Mouse (Mus musculus): Measurements from ENCODE around the gene Fbxl2. TPM values are rescaled to one million over a fixed set of nuclear protein-coding genes. Genes with fewer than 3 reads are reported as not detected.

Fbxl2 gene
- polyA plus RNA-seq, 1 experiment, result 0.70 TPM

DNA sequence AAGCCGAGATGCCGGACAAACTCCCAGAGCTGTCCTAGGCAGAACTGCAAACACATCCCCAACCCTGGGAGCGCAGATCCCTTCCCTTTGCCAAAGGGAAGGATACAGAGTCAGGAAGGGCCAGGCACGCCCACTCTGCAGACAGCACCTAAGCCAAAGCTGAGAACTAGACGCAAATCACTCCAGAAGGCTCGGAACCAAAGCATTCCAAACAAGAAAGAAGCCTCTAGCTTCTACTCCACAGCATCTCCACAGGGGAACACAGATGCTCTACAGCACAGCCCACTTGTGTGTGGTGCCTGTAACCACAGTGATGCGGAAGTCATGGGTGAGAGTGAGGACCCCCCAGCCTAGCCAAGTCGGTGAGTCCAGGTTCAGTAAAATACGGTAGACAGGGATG lies 20.8 kb downstream of the Fbxl2 start:
- Histone ChIP-seq H3K9me3 (peaks cover 4% of the 10 kb centered on the region), H3K4me1 (peaks cover 24% of the 10 kb centered on the region), H3K36me3 (replicated peaks; ENCODE audit: low read length) (no peaks in the 10 kb centered on the region), H3K4me3 (replicated peaks) (peak overlapping the region; percentile 40), H3K27me3 (replicated peaks) (peaks cover 36% of the 10 kb centered on the region)
- TF ChIP-seq FLI1 (IDR thresholded peaks at IDR 0.05; ENCODE audit: low read length) (no peak), GATA1 (IDR thresholded peaks at IDR 0.05; ENCODE audit: borderline replicate concordance, low read length) (no peak)

DNA sequence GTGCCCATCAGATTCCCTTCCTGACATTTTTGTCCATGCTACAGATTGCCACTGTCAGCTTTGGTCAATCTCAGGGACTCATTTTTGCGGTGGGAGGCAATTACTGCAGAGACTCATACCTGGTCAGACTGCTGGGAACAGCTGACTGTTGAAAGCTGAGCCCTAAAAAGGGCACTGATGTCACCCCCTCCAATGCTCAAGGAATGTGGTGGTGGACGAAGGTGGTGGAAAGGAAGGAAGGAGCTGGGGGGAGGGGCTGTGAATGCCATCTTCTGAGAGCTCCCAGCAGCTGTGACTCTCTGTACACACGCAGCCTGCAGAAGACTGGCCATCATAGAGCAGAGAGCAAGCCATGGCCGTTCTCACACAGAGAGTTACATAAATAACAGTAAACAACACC lies 23.9 kb downstream of the Fbxl2 start:
- H3K36me3 ChIP-seq (replicated peaks; ENCODE audit: low read length), result no peaks in the 10 kb centered on the region
- TF ChIP-seq GATA1 (IDR thresholded peaks at IDR 0.05; ENCODE audit: borderline replicate concordance, low read length), result no peak
- TF ChIP-seq FLI1 (IDR thresholded peaks at IDR 0.05; ENCODE audit: low read length), result no peak

DNA sequence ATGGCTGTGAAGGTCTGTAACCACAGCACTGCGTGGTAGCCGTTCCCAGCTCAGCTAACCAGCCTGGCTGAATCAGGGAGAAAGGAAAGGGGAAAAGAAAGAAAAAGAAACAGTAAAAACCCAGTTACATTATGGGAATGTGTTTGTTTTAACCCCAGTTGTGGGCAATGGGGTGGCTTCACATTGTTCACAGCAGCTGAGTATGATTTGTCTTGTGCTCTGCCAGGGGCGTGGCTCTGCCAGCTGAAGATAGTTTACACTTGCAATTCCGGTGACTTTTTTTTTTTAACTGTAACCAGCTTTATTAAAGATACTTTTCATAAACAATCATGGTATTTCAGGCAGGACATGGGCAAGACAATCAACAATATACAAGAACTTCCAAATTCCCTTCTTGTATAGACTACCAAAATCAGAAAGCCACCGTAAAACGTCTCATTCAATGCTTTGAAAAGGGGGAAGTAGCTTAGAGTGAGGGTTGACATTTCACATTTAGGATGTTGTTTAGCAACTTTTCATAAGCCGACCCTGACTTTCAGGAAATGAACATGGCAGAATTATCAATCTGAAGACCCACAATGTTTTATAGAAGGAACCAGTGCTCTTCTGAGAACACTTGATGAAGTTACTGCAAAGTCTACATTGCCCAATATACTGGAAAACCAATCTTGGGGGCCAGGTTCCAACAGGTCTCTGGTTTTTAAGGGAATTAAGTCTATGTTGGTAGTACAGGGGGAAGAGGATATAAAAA lies 26.8 kb downstream of the Fbxl2 start:
- Histone ChIP-seq H3K4me1 (peaks cover 9% of the 10 kb centered on the region), H3K27me3 (replicated peaks) (peaks cover 7% of the 10 kb centered on the region), H3K36me3 (replicated peaks; ENCODE audit: low read length) (no peaks in the 10 kb centered on the region), H3K9me3 (peaks cover 7% of the 10 kb centered on the region), H3K4me3 (replicated peaks) (no peak overlapping the region)
- TF ChIP-seq FLI1 (IDR thresholded peaks at IDR 0.05; ENCODE audit: low read length) (no peak), GATA1 (IDR thresholded peaks at IDR 0.05; ENCODE audit: borderline replicate concordance, low read length) (no peak)

More for the DNA sequence above, 23.9 kb downstream of the Fbxl2 start:
- Histone ChIP-seq H3K27me3 (replicated peaks) (peaks cover 27% of the 10 kb centered on the region), H3K4me3 (replicated peaks) (no peak overlapping the region), H3K9me3 (peaks cover 6% of the 10 kb centered on the region), H3K4me1 (peaks cover 24% of the 10 kb centered on the region)

- Histone ChIP-seq H3K4me1 (peaks cover 9% of the 10 kb centered on the region), H3K27me3 (replicated peaks) (no peaks in the 10 kb centered on the region), H3K36me3 (replicated peaks; ENCODE audit: low read length) (no peaks in the 10 kb centered on the region), H3K9me3 (peaks cover 5% of the 10 kb centered on the region; the same call in 1 of the 2 replicates), H3K4me3 (replicated peaks) (peak overlapping the region; percentile 19)
- TF ChIP-seq GATA1 (IDR thresholded peaks at IDR 0.05; ENCODE audit: borderline replicate concordance, low read length) (no peak), FLI1 (IDR thresholded peaks at IDR 0.05; ENCODE audit: low read length) (no peak)
Measured at GRCm38 (mm10) chr9:114016402-114016801, 29.6 kb downstream of the Fbxl2 start.

- Histone ChIP-seq H3K27me3 (replicated peaks) (no peaks in the 10 kb centered on the region), H3K36me3 (replicated peaks; ENCODE audit: low read length) (peaks cover 3% of the 10 kb centered on the region)
Measured at GRCm38 (mm10) chr9:114015724-114016123, 30.3 kb downstream of the Fbxl2 start.

DNA sequence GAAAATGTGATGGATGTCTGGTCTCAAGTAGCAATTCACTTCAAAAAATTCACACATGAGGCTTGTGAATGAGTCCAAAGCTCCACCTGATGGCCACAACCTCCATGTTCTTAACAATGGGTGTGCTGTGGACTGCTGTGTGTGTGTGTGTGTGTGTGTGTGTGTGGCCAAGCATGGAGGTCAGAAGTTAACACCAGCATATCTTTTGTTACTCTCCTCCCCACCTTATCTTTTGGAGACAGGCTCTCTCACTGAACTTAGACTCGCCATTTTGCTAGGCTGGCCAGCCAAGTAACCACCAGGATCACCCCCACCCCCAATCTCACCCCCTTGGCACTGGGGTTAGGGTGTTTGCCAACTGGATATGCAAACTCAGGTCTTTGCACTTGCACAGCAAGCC lies 32.0 kb downstream of the Fbxl2 start:
- Histone ChIP-seq H3K4me3 (replicated peaks) (no peak overlapping the region), H3K4me1 (peaks cover 6% of the 10 kb centered on the region), H3K36me3 (replicated peaks; ENCODE audit: low read length) (peaks cover 3% of the 10 kb centered on the region), H3K9me3 (peaks cover 19% of the 10 kb centered on the region), H3K27me3 (replicated peaks) (no peaks in the 10 kb centered on the region)
- TF ChIP-seq GATA1 (IDR thresholded peaks at IDR 0.05; ENCODE audit: borderline replicate concordance, low read length) (no peak), FLI1 (IDR thresholded peaks at IDR 0.05; ENCODE audit: low read length) (no peak)

More at GRCm38 (mm10) chr9:114015724-114016123, 30.3 kb downstream of the Fbxl2 start:
- Histone ChIP-seq H3K9me3 (peaks cover 9% of the 10 kb centered on the region), H3K4me3 (replicated peaks) (no peak overlapping the region), H3K4me1 (peaks cover 9% of the 10 kb centered on the region)
- TF ChIP-seq GATA1 (IDR thresholded peaks at IDR 0.05; ENCODE audit: borderline replicate concordance, low read length) (no peak), FLI1 (IDR thresholded peaks at IDR 0.05; ENCODE audit: low read length) (no peak)

- Histone ChIP-seq H3K36me3 (replicated peaks; ENCODE audit: low read length) (peaks cover 3% of the 10 kb centered on the region), H3K4me3 (replicated peaks) (peak overlapping the region; percentile 23), H3K9me3 (peaks cover 27% of the 10 kb centered on the region), H3K4me1 (peaks cover 9% of the 10 kb centered on the region), H3K27me3 (replicated peaks) (no peaks in the 10 kb centered on the region)
- TF ChIP-seq GATA1 (IDR thresholded peaks at IDR 0.05; ENCODE audit: borderline replicate concordance, low read length) (no peak), FLI1 (IDR thresholded peaks at IDR 0.05; ENCODE audit: low read length) (no peak)
Measured at GRCm38 (mm10) chr9:114011203-114011602, 34.8 kb downstream of the Fbxl2 start.

GRCm38 (mm10) chr9:114009526-114009925 lies 36.5 kb downstream of the Fbxl2 start:
- Histone ChIP-seq H3K36me3 (replicated peaks; ENCODE audit: low read length) (peaks cover 3% of the 10 kb centered on the region), H3K4me3 (replicated peaks) (no peak overlapping the region), H3K4me1 (peaks cover 12% of the 10 kb centered on the region), H3K9me3 (peaks cover 30% of the 10 kb centered on the region), H3K27me3 (replicated peaks) (no peaks in the 10 kb centered on the region)
- TF ChIP-seq GATA1 (IDR thresholded peaks at IDR 0.05; ENCODE audit: borderline replicate concordance, low read length) (no peak), FLI1 (IDR thresholded peaks at IDR 0.05; ENCODE audit: low read length) (no peak)

DNA sequence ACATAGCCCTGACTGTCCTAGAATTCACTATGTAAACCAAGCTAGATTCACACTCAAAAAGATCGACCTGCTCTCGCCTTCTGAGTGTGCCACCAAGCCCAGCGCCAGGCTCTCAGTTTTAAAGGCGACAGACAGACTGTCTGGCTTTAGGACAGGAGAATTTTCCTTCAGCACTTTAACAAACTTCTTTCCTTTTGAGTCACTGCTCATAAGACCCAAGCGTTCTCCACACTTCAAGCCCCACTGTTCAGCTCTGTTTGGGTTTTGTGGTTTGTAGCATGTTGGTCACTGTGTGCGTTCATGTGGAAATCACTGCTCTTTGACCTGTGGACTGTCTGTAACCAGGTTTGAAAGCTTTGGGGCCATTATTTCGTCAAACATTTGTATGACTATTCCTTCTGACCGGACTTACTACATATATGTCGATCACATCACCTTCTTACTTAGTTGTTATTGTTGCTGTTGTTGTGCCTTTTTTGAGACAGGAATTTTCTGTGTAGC lies 38.1 kb downstream of the Fbxl2 start:
- H3K4me3 ChIP-seq (replicated peaks), result no peak overlapping the region
- TF ChIP-seq GATA1 (IDR thresholded peaks at IDR 0.05; ENCODE audit: borderline replicate concordance, low read length), result no peak
- TF ChIP-seq FLI1 (IDR thresholded peaks at IDR 0.05; ENCODE audit: low read length), result no peak
- H3K36me3 ChIP-seq (replicated peaks; ENCODE audit: low read length), result peaks cover 3% of the 10 kb centered on the region

DNA sequence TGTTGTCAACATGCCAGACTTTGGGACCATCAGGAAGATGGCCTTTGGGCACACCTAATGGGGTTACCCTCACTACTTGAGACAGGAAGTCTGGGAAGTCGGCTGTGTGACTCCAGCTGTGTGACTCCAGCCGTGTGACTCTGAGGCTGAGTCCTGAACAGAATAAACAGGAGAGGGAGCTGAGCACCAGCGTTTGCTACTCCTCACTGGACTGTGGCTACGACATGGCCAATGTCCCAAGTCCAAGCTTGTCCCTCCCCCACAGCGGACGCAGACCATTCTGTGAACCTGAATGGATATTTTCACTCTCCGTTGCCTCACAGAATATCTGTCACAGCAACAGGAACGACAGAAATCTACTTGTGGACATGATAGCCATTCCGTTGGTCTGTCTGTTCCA lies 39.2 kb downstream of the Fbxl2 start:
- Histone ChIP-seq H3K4me1 (peaks cover 15% of the 10 kb centered on the region), H3K4me3 (replicated peaks) (no peak overlapping the region), H3K36me3 (replicated peaks; ENCODE audit: low read length) (peaks cover 7% of the 10 kb centered on the region), H3K27me3 (replicated peaks) (no peaks in the 10 kb centered on the region), H3K9me3 (peaks cover 37% of the 10 kb centered on the region)
- no peak for TF ChIP-seq FLI1 (IDR thresholded peaks at IDR 0.05; ENCODE audit: low read length)
- no peak for TF ChIP-seq GATA1 (IDR thresholded peaks at IDR 0.05; ENCODE audit: borderline replicate concordance, low read length)

More for the DNA sequence above, 38.1 kb downstream of the Fbxl2 start:
- Histone ChIP-seq H3K27me3 (replicated peaks) (no peaks in the 10 kb centered on the region), H3K4me1 (peaks cover 15% of the 10 kb centered on the region), H3K9me3 (peaks cover 31% of the 10 kb centered on the region)

All from megakaryocyte, embryonic 14.5 days (primary cell).